Mouse (Mus musculus): ENCODE data around the gene Timm23.

GRCm38 (mm10) chr14:32134293-32134692, 67.4 kb downstream of the Timm23 start:
- TF ChIP-seq CTCF (IDR thresholded peaks at IDR 0.05; ENCODE audit: borderline replicate concordance, insufficient read depth, low read length) (no peak), POLR2A (IDR thresholded peaks at IDR 0.05; ENCODE audit: low read depth, low read length) (no peak)

All from embryonic fibroblast, embryonic 13.5 days (primary cell).